Mouse (Mus musculus) kidney, adult 2 months (tissue): ENCODE results near the gene Ten1.

Experiments used
- CTCF ChIP-seq: fragments of 200-500 bp; conservative IDR thresholded peaks from 2 replicates; pipeline ENCODE4 v1.5.1; 2011; ENCODE audit warnings: low read depth, mild to moderate bottlenecking, control low read depth, low read length, moderate library complexity, mixed read lengths; ENCODE audit not compliant: insufficient read depth, insufficient read length
- POLR2A ChIP-seq: fragments of 200-500 bp; IDR thresholded peaks from one replicate; pipeline ENCODE4 v1.6.1; 2011; ENCODE audit warnings: low read depth, low read length, control low read depth

- TF ChIP-seq POLR2A (no peak), CTCF (no peak)
Measured at GRCm38 (mm10) chr11:116178411-116179121, 20.1 kb upstream of the Ten1 start.
